Mouse (Mus musculus) midbrain, embryonic 11.5 days (tissue): ENCODE data around the gene Pth1r. TPM values are rescaled to one million over a fixed set of nuclear protein-coding genes. Genes with fewer than 3 reads are reported as not detected.

Experiments used
- ATAC-seq: fragments of 200-750 bp; cut with Nextera tagmentation; 2 replicates; pipeline ENCODE4 v1.8.0; 2017; ENCODE audit warnings: moderate TSS enrichment, moderate library complexity; ENCODE audit not compliant: low FRiP score
- DNase-seq: peaks from one replicate; pipeline ENCODE4 v3.0.0; 2015; ENCODE audit warnings: low spot score; ENCODE audit errors: missing footprints
- H3K27ac ChIP-seq: fragments of 300-500 bp; sonication (generic); 2 replicates; pipeline ENCODE4 v1.5.1; 2014; ENCODE audit warnings: low read depth, low read length
- H3K27me3 ChIP-seq: fragments of 300-500 bp; sonication (generic); 2 replicates; pipeline ENCODE4 v1.6.1; 2014; ENCODE audit warnings: mild to moderate bottlenecking, low read length, moderate library complexity, mixed read lengths; ENCODE audit not compliant: control insufficient read depth, insufficient read depth
- H3K36me3 ChIP-seq: fragments of 300-500 bp; sonication (generic); 2 replicates; pipeline ENCODE4 v1.6.1; 2014; ENCODE audit warnings: mild to moderate bottlenecking, low read length, moderate library complexity, mixed read lengths; ENCODE audit not compliant: control insufficient read depth, insufficient read depth
- H3K4me1 ChIP-seq: fragments of 300-500 bp; sonication (generic); 2 replicates; pipeline ENCODE4 v1.6.1; 2014; ENCODE audit warnings: low read length; ENCODE audit not compliant: control insufficient read depth, insufficient read depth
- H3K4me2 ChIP-seq: fragments of 300-500 bp; sonication (generic); 2 replicates; pipeline ENCODE4 v1.6.1; 2014; ENCODE audit warnings: mild to moderate bottlenecking, moderate library complexity
- H3K4me3 ChIP-seq: fragments of 300-500 bp; sonication (generic); 2 replicates; pipeline ENCODE4 v1.5.1; 2014; ENCODE audit warnings: low read depth, low read length
- H3K9ac ChIP-seq: fragments of 300-500 bp; sonication (generic); 2 replicates; pipeline ENCODE4 v1.6.1; 2014; ENCODE audit warnings: low read length
- H3K9me3 ChIP-seq: fragments of 300-500 bp; sonication (generic); 2 replicates; pipeline ENCODE4 v1.6.1; 2016; ENCODE audit warnings: low read length; ENCODE audit not compliant: control insufficient read depth
- WGBS: fragments of 180-500 bp; shearing (Covaris S2); extraction: QIAGEN DNeasy Blood & Tissue Kit; methylation state at CpG from one replicate; pipeline ENCODE4 v1.1.7; 2014; 5-methylcytosine and 5-hydroxymethylcytosine counted together
- polyA plus RNA-seq: library from polyadenylated mRNA; unstranded; fragments of >200 nt; fragmentation: Nextera tagmentation; extraction: Ambion mirVana; gene quantifications from 2 replicates; pipeline ENCODE4 v1.2.1, GENCODE M21; 2014

Pth1r gene
- polyA plus RNA-seq, 1 experiment from 2014 or later, result 20.3 TPM

DNA sequence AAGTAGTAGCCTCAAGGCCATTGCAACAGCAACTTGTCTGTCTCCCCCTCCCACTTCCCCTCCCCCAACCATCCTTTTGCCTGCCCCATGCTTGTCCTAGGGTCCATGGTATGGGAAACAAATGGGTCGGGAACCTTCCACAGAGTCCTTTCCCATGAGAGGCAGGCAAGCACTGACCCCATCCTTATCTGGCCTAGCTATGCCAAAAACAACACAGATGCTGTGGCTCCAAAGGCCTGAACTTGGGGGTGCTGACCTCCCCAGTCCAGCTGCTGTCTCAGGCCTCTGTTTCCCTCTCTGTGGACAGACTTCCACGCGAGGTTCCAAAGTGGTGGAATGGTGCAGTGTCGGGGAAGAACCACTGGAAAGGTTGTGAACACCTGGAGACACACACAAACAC is 6.8 kb upstream of the Pth1r start:
- no peaks in the 10 kb centered on the region for H3K36me3 ChIP-seq
- no peak overlapping the region for H3K27ac ChIP-seq
- no peak overlapping the region for H3K4me2 ChIP-seq
- ATAC-seq (no peak), DNase-seq (no peak)
- no peak overlapping the region for H3K9ac ChIP-seq
- no peaks in the 10 kb centered on the region for H3K9me3 ChIP-seq
- WGBS, result 75% methylated on average over 4 of the region's 4 CpGs
- H3K27me3 ChIP-seq, result no peaks in the 10 kb centered on the region
- H3K4me3 ChIP-seq, result no peak overlapping the region
- H3K4me1 ChIP-seq, result 0 out of 2 replicates have a peak, but pooled peaks cover 2% of the 10 kb centered on the region

DNA sequence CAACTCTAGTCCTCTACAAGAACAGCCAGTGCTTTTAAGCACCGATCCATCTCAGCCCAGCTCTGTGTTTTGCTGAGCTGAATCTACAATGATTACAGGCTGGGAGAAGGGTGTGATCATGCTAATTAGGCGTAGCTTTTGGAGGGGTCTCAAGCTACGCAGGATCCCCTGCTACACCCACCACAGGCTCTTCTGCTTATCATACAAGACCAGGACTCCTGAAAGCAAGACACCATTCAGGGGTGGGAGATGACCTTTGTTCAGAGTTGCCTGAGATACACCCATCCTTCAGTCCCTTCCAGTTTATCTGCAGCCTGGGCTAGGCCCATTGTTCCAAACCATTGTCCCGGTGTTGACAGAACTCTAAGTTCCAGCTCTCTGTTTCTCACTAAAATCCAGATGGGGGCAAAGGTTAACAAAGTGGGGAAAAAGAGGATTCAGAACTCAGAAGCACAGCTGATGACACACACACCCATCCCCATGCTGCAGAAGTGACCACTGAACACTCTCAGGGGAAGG is 6.0 kb upstream of the Pth1r start:
- 0 out of 2 replicates have a peak, but pooled peaks cover 2% of the 10 kb centered on the region for H3K4me1 ChIP-seq
- 64% methylated on average over 4 of the region's 4 CpGs for WGBS
- H3K27me3 ChIP-seq, result no peaks in the 10 kb centered on the region
- H3K9ac ChIP-seq, result no peak overlapping the region
- no peaks in the 10 kb centered on the region for H3K36me3 ChIP-seq
- no peak overlapping the region for H3K4me2 ChIP-seq
- H3K9me3 ChIP-seq, result no peaks in the 10 kb centered on the region
- no peak for ATAC-seq
- DNase-seq, result peak; percentile 70
- H3K27ac ChIP-seq, result no peak overlapping the region
- no peak overlapping the region for H3K4me3 ChIP-seq

DNA sequence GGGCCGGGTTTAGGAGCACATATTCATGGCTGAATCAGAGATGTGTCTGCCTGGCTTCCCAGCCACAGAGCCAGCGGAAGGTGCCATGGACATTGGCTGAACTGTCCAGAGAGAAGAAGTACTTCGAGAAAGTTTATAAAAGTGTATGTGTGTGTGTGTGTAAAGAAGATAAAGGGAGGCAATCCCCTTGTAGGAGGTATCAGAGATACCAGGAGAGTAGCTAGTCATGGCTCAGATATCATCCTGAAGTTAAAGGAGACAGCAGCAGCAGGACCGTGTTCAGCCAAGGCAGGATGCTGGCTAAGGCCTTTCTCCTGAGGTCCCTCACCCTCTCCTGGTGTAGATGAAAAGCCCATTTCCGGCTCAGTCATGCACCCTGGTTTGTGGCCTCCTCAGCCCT is 4.5 kb upstream of the Pth1r start:
- 0 out of 2 replicates have a peak, but pooled peaks cover 2% of the 10 kb centered on the region for H3K4me1 ChIP-seq
- no peak overlapping the region for H3K4me3 ChIP-seq
- 80% methylated on average over 5 of the region's 5 CpGs for WGBS
- H3K9me3 ChIP-seq, result no peaks in the 10 kb centered on the region
- H3K27ac ChIP-seq, result no peak overlapping the region
- H3K36me3 ChIP-seq, result no peaks in the 10 kb centered on the region
- no peak overlapping the region for H3K9ac ChIP-seq
- ATAC-seq (no peak), DNase-seq (no peak)
- no peaks in the 10 kb centered on the region for H3K27me3 ChIP-seq
- H3K4me2 ChIP-seq, result no peak overlapping the region

DNA sequence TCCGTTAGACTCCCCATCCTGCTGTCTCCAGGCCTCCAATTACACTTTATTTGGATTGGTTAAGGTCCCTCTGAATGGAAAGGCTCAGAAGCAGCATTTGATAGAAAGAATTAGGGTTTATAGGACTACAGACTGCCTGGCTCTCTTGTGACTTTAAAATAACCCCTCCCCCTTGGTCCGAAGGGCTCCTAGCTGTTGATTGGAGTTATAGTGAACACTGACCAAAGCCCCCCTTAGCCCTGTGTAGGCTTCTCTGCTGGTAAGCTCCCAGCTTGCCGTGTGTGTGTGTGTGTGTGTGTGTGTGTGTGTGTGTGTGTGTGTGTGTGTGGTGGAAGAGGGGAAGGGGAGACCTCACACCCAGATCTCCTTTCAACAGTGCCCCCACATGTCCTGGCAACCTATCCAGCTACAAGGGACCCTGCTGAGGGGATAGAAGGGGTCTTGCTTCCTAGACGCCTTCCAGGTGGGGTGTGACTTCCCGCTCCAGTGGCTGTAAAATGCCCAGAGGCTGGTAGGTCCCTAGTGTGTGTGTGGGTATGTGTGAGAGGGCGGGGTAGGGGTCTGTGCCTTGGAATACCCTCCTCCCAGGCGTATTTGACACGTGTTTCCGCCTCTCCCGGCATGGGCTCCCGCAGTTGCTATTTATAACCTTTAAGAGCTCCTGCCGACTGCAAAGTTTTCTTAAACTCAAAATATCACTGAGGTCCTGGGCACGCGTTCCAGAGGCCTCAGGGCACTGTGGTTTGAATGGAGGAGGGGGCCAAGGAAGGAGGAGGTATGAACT is 3.7 kb upstream of the Pth1r start:
- DNase-seq (peak; percentile 75), ATAC-seq (no peak)
- H3K4me2 ChIP-seq, result no peak overlapping the region
- no peak overlapping the region for H3K27ac ChIP-seq
- no peaks in the 10 kb centered on the region for H3K36me3 ChIP-seq
- no peak overlapping the region for H3K9ac ChIP-seq
- H3K9me3 ChIP-seq, result no peaks in the 10 kb centered on the region
- H3K27me3 ChIP-seq, result no peaks in the 10 kb centered on the region; the same call in 1 of the 2 replicates
- WGBS, result 57% methylated on average over 14 of the region's 14 CpGs
- no peak overlapping the region for H3K4me3 ChIP-seq
- H3K4me1 ChIP-seq, result 0 out of 2 replicates have a peak, but pooled peaks cover 2% of the 10 kb centered on the region

DNA sequence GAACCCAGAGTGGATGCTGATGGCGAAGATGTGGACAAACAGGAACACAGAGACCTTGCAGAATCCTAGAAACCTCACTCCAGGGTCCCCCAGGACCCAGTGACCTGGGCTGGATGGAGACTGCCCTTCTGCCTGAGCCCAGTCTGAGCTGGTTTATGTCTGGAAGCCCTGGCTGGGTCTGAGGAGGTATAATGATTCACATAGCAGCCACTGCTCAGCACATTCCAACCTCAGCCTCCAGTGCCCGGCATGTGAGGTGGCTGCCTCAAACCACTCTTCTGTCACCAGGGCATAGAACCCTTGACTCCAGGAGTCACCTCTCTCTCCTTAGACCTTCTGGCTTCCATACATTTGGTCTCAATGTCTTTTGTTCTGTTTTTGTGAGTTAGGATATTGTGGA is 1.5 kb upstream of the Pth1r start:
- H3K4me3 ChIP-seq, result no peak overlapping the region
- ATAC-seq, result no peak
- H3K4me1 ChIP-seq, result 0 out of 2 replicates have a peak, but pooled peaks cover 2% of the 10 kb centered on the region
- H3K4me2 ChIP-seq, result no peak overlapping the region
- WGBS, result 76% methylated on average over 2 of the region's 2 CpGs
- H3K9ac ChIP-seq, result no peak overlapping the region
- no peaks in the 10 kb centered on the region for H3K36me3 ChIP-seq
- DNase-seq, result peak; percentile 82
- H3K9me3 ChIP-seq, result no peaks in the 10 kb centered on the region
- no peak overlapping the region for H3K27ac ChIP-seq
- H3K27me3 ChIP-seq, result peaks cover 13% of the 10 kb centered on the region; the same call in 1 of the 2 replicates

DNA sequence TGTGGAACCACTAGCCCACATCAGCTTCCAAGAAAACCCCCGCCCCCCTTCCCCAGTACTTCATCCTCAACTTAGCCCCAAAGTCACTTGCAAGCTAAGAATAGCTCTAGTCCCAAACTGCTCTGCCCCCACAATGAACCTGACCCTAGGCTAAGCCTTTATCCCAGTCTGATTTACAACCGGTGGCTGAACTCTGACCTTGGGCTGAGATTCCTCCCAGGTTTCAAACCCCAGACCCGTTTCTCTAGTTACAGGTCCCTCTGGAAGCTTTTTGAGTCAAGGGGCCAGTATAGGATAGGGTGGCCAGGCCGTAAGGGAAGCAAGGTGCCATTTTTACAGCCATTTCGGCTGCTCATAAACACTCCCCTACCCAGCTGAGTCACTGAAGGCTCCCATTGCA is 707 bp downstream of the Pth1r start:
- Histone ChIP-seq H3K4me2 (no peak overlapping the region), H3K9ac (no peak overlapping the region), H3K4me3 (no peak overlapping the region), H3K36me3 (no peaks in the 10 kb centered on the region), H3K27me3 (peaks cover 16% of the 10 kb centered on the region; the same call in 1 of the 2 replicates), H3K27ac (no peak overlapping the region), H3K9me3 (no peaks in the 10 kb centered on the region), H3K4me1 (peaks cover 9% of the 10 kb centered on the region)
- 29% methylated on average over 5 of the region's 5 CpGs for WGBS
- ATAC-seq (no peak), DNase-seq (no peak)

DNA sequence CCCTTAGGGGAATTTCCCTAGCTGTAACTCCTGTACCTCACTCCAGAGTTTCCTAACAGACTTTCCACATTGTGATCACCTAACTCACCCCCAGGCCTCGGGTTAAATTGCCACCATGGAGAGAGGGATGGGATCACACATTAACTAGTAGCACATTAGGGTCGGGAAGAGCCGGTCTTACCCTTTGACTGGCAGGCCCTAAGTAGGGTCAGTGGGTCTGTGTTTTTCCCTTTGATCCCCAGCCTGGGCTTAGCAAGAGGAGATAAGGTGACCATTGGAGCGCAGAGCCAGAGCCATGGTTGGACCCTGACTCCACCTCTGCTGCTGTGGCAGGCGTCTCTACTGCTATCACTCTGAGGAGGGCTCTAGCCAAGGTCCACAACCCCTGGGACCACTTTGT is 1.2 kb downstream of the Pth1r start:
- no peaks in the 10 kb centered on the region for H3K9me3 ChIP-seq
- H3K9ac ChIP-seq, result no peak overlapping the region
- WGBS, result 11% methylated on average over 5 of the region's 5 CpGs
- peaks cover 9% of the 10 kb centered on the region for H3K4me1 ChIP-seq
- peaks cover 19% of the 10 kb centered on the region for H3K27me3 ChIP-seq
- ATAC-seq, result no peak
- H3K36me3 ChIP-seq, result no peaks in the 10 kb centered on the region
- no peak overlapping the region for H3K27ac ChIP-seq
- H3K4me2 ChIP-seq, result no peak overlapping the region
- no peak for DNase-seq
- H3K4me3 ChIP-seq, result no peak overlapping the region

DNA sequence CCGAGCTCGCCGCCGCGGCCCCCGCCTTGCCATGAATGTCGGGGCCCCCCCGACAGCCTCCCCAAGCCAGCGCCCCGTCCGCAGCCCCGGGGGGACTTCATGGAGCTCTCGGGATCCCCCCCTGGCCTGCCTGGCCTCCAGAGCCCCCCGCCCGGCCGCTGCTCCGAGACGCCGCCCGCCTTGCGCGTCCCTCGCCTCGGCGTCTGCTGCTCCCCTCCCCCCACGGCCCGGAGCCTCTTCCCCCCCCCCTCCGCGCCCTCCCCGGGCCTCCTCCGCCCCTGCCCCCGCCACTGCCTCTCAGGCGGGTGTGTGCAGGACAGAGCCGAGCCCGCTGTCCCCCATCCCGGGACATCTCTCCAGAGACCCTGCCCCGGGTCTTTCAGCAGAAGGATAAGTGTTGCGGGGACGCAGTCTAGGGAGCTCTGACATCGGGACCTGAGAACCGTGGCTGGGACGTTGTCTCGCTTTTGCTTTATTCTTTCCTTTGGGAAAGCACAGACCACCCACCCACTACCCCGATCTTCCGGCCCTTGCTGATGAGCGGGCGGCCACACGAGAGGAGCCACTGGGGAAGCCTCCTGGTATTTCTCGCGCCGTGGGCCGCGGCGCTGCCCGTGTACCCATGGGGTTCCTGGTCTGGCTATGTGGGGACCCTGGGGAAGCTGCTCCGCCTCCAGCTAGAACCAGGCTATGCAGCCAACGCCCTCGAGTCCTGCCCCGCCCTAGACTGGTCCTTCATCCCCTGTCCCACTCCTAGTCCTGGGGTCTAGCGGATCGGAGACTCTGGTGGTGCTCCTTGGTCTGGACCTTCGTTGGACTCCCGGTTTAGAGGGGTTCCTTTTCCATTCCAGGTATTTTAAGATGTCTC is 3.3 kb downstream of the Pth1r start:
- peak overlapping the region; percentile 81 for H3K9ac ChIP-seq
- peak; percentile 95 for DNase-seq
- H3K4me1 ChIP-seq, result peaks cover 9% of the 10 kb centered on the region
- peak overlapping the region; percentile 92 for H3K4me2 ChIP-seq
- WGBS, result 2% methylated on average over 50 of the region's 63 CpGs
- ATAC-seq, result peak; percentile 74
- no peaks in the 10 kb centered on the region for H3K36me3 ChIP-seq
- peaks cover 23% of the 10 kb centered on the region for H3K27me3 ChIP-seq
- H3K4me3 ChIP-seq, result peak overlapping the region; percentile 68
- H3K27ac ChIP-seq, result peak overlapping the region; percentile 44; the same call in 1 of the 2 replicates
- H3K9me3 ChIP-seq, result no peaks in the 10 kb centered on the region
